Mouse (Mus musculus) kidney, adult 10 weeks (tissue): ENCODE results near the gene Bag2. TPM values are rescaled to one million over a fixed set of nuclear protein-coding genes. Genes with fewer than 3 reads are reported as not detected.

Experiments
- polyA plus RNA-seq: library from polyadenylated mRNA; stranded (reverse); fragments of 350-450 nt; fragmentation: Illumina TruSeq; extraction: RNeasy Lipid Tissue Mini Kit (QIAGEN cat#74804); gene quantifications from one replicate; pipeline ENCODE4 v1.2.3, GENCODE M21; 2014; ENCODE audit warnings: low read depth, low replicate concordance

Gene Bag2
- polyA plus RNA-seq, result 22.7 TPM

DNA sequence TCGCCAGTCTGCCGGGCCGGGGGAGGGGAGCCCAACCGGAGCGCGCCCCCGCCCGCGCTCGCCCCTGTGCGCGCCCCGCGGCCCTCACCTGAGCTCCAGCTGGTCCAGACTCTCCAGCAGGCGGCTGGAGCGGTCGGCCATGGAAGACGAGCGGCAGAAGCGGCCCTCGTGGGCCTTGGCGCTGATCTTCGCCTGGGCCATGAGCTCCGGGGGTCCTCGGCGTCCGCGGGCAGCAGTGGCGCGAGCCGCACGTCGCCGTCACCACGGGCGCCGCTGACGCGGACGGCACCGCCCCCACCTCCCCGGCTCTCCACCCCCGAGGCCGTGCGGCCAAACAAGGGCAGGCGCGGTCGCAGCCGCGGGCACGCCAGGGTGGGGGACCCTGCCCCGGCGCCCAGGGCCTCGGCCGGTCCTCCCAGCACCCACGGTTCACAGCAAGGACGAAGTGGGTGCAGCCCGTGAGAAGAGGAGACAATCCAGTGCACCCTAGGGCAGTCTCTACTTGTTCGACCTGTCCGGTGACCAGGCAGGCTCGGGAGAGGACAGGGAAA, at the start of gene Bag2:
Gene Bag2 (minus strand): TSS at position 305 of the 551 bp plus-strand sequence.

DNA sequence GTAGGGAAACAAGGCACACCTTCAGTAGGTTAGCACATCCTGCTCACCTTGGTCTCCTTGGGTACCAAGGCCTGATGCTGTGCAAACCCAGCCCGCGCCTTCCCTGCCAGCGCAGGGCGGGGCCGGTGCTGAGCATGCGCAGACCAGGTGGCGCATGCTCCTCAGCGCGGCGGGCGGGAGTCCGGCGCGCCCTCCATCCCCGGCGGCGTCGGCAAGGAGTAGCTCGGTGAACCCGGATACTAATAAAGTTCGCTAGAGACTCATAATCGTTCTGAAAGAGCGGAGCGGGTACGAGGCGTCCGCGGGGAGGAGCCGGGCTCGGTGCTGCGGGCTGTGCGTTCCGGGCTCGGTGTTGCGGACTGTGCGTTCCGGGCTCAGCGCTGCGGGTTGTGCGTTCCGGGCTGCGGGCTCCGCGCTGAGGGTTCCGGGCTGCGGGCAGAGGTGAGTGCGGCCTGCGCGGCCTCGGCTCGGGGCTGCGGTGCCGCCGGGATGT, 37.8 kb downstream of the Bag2 start, which contains the start of gene Rab23:
Gene Rab23 (plus strand): TSS at position 155 of the 493 bp plus-strand sequence.

Other genes starting within 250 kb of the Bag2 start
- 5.0 TPM for gene Prim2, start 88.0 kb downstream of the Bag2 start, polyA plus RNA-seq
- 15.2 TPM for gene Rab23, start 37.9 kb downstream of the Bag2 start, polyA plus RNA-seq
- 38.0 TPM for gene Zfp451, start 56.8 kb upstream of the Bag2 start, polyA plus RNA-seq
- gene Bend6, start 150.0 kb upstream of the Bag2 start, polyA plus RNA-seq, result 0.36 TPM
- gene Dst, start 150.4 kb upstream of the Bag2 start, polyA plus RNA-seq, result 81.7 TPM